Mouse (Mus musculus): Measurements from ENCODE around the gene Zc3h4. TPM values are rescaled to one million over a fixed set of nuclear protein-coding genes. Genes with fewer than 3 reads are reported as not detected.

The Zc3h4 gene
- polyA plus RNA-seq, 1 experiment from 2014 or later = 19.5 TPM

DNA sequence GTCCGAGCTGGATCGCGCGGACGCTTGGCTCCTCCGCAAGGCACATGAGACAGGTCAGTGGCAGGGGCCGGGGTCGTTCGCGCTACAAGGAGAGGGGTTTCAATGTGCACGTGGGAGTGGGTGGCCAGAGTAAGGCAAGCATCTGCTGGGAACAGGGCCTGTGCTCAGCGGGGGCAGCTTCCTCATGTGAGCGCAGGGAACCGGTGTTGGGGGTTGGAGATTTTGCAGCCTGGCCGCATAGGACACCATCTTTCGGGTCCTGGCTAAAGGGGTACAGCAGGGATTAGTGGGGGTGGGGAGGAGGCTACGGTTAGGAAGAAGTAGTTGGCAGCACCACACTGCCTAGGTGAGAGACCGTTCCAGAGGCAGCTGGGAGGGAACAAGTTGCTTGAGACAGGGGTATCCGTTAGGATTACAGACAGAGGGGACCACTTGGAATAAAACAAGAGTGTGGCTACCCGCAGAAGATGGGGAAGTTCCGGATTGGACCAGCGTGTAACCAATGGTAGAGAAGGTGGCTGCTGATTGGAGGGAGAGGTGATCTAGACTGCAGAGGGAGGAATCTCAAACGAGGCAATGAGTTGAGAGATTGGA, 52.5 kb downstream of the Zc3h4 start:
- H3K9ac ChIP-seq = peak overlapping the region; percentile 76
- H3K4me1 ChIP-seq = peaks cover 11% of the 10 kb centered on the region
- peak; percentile 81 for ATAC-seq
- H3K9me3 ChIP-seq (replicated peaks) = no peaks in the 10 kb centered on the region
- WGBS = under 1% methylated on average over 23 of the region's 23 CpGs
- H3K4me3 ChIP-seq = peak overlapping the region; percentile 77
- H3K27ac ChIP-seq = peak overlapping the region; percentile 54
- peak overlapping the region; percentile 92 for H3K4me2 ChIP-seq
- 0 out of 2 replicates have a peak, but pooled peaks cover 5% of the 10 kb centered on the region for H3K27me3 ChIP-seq
- H3K36me3 ChIP-seq (ENCODE audit: poor library complexity, severe bottlenecking) = 0 out of 2 replicates have a peak, but pooled peaks cover 17% of the 10 kb centered on the region

DNA sequence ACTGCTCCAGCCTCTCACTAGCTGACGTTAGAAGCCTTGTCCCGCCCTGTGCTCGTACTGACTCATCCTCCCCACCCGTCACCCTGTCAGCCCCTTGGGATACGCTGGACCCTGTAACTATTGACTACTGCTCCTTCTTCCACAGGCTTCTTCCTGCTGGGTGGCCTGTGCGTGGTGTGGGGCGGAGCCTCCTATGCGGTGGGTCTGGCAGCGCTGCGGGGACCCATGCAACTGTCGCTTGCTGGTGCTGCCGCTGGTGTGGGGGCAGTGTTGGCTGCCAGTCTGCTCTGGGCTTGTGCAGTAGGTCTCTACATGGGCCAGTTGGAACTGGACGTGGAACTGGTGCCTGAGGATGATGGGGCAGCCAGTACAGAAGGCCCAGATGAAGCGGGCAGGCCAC, 54.3 kb downstream of the Zc3h4 start:
- no peak overlapping the region for H3K27ac ChIP-seq
- H3K9me3 ChIP-seq (replicated peaks) = no peaks in the 10 kb centered on the region
- peaks cover 11% of the 10 kb centered on the region for H3K4me1 ChIP-seq
- H3K4me2 ChIP-seq = no peak overlapping the region
- ATAC-seq = no peak
- no peak overlapping the region for H3K4me3 ChIP-seq
- 0 out of 2 replicates have a peak, but pooled peaks cover 5% of the 10 kb centered on the region for H3K27me3 ChIP-seq
- 94% methylated on average over 14 of the region's 14 CpGs for WGBS
- H3K36me3 ChIP-seq (ENCODE audit: poor library complexity, severe bottlenecking) = 0 out of 2 replicates have a peak, but pooled peaks cover 17% of the 10 kb centered on the region
- H3K9ac ChIP-seq = no peak overlapping the region

DNA sequence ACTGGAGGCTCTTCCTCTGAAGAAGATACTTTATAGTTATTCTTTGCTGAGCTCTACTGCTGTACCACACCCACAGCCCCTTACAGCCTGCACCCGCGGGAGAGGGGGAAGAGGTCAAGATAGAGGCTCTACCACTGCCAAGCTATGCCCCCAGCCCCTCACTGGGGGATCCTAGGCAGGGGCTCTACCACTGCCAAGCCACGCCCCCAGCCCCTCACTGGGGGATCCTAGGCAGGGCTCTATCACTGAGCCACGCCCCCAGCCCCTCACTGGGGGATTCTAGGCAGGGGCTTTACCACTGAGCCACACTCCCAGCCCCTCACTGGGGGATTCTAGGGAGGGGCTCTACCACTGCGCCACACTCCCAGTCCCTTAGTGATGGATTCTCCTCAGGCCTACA, 55.6 kb downstream of the Zc3h4 start:
- no peak overlapping the region for H3K4me3 ChIP-seq
- WGBS = 82% methylated on average over 5 of the region's 5 CpGs
- H3K9ac ChIP-seq = no peak overlapping the region
- ATAC-seq = no peak
- no peak overlapping the region for H3K4me2 ChIP-seq
- H3K27me3 ChIP-seq = peaks cover 13% of the 10 kb centered on the region; the same call in 1 of the 2 replicates
- H3K36me3 ChIP-seq (ENCODE audit: poor library complexity, severe bottlenecking) = 0 out of 2 replicates have a peak, but pooled peaks cover 17% of the 10 kb centered on the region
- H3K4me1 ChIP-seq = peaks cover 11% of the 10 kb centered on the region
- no peaks in the 10 kb centered on the region for H3K9me3 ChIP-seq (replicated peaks)
- no peak overlapping the region for H3K27ac ChIP-seq

DNA sequence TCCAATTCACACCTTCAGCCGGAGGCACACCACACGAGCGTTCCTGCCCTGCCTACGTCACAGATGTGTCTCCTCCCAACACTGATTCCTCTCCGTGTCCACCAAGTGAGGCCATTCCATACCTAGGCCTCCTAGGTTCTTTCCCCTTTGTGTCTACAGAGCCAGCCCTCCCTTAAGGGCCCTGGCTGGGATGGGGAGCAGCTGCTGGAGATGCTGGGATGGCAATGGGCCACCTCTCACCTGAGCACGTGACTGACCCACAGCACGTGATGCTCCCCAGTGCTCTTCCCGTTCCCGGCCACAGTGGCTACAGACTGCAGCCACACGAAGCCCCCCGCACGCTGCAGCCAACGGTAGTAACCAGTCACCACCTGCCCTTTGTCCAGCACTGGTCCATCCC, 59.9 kb downstream of the Zc3h4 start:
- no peak overlapping the region for H3K27ac ChIP-seq
- no peak overlapping the region for H3K9ac ChIP-seq
- 71% methylated on average over 13 of the region's 13 CpGs for WGBS
- H3K4me3 ChIP-seq = no peak overlapping the region
- peaks cover 30% of the 10 kb centered on the region for H3K27me3 ChIP-seq
- no peaks in the 10 kb centered on the region for H3K4me1 ChIP-seq
- ATAC-seq = no peak
- H3K4me2 ChIP-seq = no peak overlapping the region
- no peaks in the 10 kb centered on the region for H3K9me3 ChIP-seq (replicated peaks)
- 0 out of 2 replicates have a peak, but pooled peaks cover 11% of the 10 kb centered on the region for H3K36me3 ChIP-seq (ENCODE audit: poor library complexity, severe bottlenecking)

DNA sequence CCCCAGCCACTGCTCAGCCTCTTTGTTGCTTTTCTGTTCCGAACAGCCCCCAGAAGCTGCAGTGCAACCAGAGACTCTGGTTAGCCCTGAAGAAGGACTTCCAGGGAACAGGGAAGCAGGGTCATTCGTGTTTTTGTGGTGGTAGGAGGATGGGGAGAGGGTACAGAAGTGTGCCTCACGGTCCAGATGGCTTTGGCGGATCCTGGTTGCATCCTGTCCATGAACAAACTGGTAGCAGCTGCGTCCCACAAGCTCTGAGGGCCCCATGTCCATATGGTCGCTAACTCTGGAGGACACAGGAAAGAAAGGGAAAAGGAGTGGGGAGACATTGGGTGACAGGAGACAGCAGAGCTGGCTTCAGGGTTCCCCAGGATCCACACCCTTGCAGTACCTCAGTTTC, 60.4 kb downstream of the Zc3h4 start:
- Histone ChIP-seq H3K36me3 (ENCODE audit: poor library complexity, severe bottlenecking) (0 out of 2 replicates have a peak, but pooled peaks cover 5% of the 10 kb centered on the region), H3K9ac (no peak overlapping the region), H3K4me2 (no peak overlapping the region), H3K9me3 (replicated peaks) (no peaks in the 10 kb centered on the region), H3K27ac (no peak overlapping the region), H3K4me3 (no peak overlapping the region), H3K27me3 (peaks cover 30% of the 10 kb centered on the region), H3K4me1 (no peaks in the 10 kb centered on the region)
- no peak for ATAC-seq
- 59% methylated on average over 6 of the region's 6 CpGs for WGBS

DNA sequence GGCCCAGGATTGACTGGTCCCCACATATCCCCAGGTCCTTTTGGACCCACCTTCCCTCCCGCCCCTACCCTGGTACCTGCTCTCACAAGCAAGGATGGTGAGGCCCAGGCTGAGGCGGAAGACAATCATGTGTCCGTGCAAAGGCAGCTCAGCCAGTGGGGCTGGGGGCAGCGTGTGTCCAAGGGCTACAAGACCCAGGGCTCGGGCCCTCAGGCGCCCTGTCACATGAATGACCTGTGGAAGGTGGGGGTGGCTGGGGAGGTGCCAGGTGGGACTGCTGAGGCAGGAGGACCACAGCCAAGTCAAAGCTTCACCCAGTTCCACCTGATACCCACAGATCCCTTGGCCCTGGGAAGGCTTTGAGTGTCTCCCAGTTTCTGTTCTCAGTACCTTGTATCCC, 61.0 kb downstream of the Zc3h4 start:
- no peak for ATAC-seq
- Histone ChIP-seq H3K9me3 (replicated peaks) (no peaks in the 10 kb centered on the region), H3K27me3 (peaks cover 30% of the 10 kb centered on the region), H3K9ac (no peak overlapping the region), H3K36me3 (ENCODE audit: poor library complexity, severe bottlenecking) (no peaks in the 10 kb centered on the region), H3K4me3 (no peak overlapping the region), H3K4me1 (no peaks in the 10 kb centered on the region), H3K27ac (no peak overlapping the region), H3K4me2 (no peak overlapping the region)
- 78% methylated on average over 6 of the region's 6 CpGs for WGBS

DNA sequence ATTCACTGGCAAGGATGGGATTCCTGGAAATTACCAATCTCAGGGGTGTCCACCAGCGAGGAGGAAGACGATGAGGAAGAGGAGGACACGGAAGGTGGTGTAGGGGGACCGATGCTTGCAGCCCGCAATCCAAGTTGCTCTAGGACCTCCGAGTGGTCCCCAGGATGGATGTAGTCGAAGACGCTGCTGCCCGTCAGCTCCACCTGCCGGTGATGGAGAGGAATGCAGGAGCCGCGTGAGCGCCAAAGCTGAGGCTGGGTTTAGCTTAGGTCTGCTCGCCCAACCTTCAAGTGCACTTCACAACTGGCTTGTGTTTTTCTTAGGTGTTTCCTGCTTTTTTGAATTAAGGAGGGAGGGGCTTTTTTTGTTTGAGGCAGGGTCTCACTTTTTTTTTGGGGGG, 62.5 kb downstream of the Zc3h4 start:
- 4% methylated on average over 14 of the region's 14 CpGs for WGBS
- peaks cover 34% of the 10 kb centered on the region for H3K27me3 ChIP-seq
- peaks cover 9% of the 10 kb centered on the region for H3K4me1 ChIP-seq
- H3K27ac ChIP-seq = no peak overlapping the region
- no peak overlapping the region for H3K4me3 ChIP-seq
- no peak overlapping the region for H3K9ac ChIP-seq
- peak; percentile 67 for ATAC-seq
- no peaks in the 10 kb centered on the region for H3K36me3 ChIP-seq (ENCODE audit: poor library complexity, severe bottlenecking)
- H3K4me2 ChIP-seq = no peak overlapping the region
- H3K9me3 ChIP-seq (replicated peaks) = no peaks in the 10 kb centered on the region

DNA sequence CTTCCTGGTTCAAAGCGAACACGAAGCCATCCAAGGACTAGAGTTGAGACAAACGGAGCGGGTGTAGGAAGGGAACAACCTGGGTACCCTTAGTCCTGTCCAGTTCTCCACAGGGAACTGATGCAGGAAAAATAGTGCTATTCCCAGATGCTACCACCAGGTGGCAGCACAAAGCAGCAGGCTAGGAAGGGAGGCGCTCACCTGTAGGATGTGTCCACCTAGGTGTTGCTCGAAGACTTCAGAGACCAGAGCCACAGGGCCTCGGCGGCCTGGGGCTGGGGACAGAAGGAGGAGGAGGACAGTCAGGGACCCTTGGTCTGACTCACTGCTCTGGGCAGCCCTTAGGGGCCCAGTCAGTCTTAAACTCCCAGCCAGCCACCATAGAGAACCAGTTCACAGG, 64.5 kb downstream of the Zc3h4 start:
- no peak overlapping the region for H3K27ac ChIP-seq
- WGBS = 6% methylated on average over 8 of the region's 8 CpGs
- H3K9me3 ChIP-seq (replicated peaks) = no peaks in the 10 kb centered on the region
- H3K4me2 ChIP-seq = no peak overlapping the region
- no peaks in the 10 kb centered on the region for H3K36me3 ChIP-seq (ENCODE audit: poor library complexity, severe bottlenecking)
- no peak for ATAC-seq
- peaks cover 15% of the 10 kb centered on the region for H3K4me1 ChIP-seq
- H3K27me3 ChIP-seq = peaks cover 53% of the 10 kb centered on the region
- no peak overlapping the region for H3K4me3 ChIP-seq
- H3K9ac ChIP-seq = no peak overlapping the region

DNA sequence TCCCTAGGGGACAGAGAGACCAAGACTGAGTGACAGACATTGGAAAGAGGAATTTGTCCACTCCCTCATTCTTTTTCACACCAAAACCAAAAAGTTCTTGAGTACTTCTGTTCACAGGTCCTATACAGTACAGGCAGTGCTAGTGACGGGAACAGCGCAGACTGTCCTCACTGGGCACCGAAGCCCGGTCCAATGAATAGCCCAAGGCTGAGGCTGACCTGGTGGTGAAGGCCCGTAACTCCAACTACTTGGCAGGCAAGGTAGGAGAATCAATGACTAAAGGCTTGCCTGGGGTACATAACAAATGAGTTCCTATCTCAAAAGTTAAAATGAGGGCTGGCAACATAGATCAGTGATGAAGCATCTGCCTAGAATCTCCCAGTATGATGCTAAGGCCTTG, 64.9 kb downstream of the Zc3h4 start:
- no peaks in the 10 kb centered on the region for H3K9me3 ChIP-seq (replicated peaks)
- no peak overlapping the region for H3K27ac ChIP-seq
- no peak overlapping the region for H3K9ac ChIP-seq
- no peaks in the 10 kb centered on the region for H3K36me3 ChIP-seq (ENCODE audit: poor library complexity, severe bottlenecking)
- no peak overlapping the region for H3K4me2 ChIP-seq
- ATAC-seq = no peak
- peaks cover 54% of the 10 kb centered on the region for H3K27me3 ChIP-seq
- H3K4me3 ChIP-seq = no peak overlapping the region
- H3K4me1 ChIP-seq = peaks cover 15% of the 10 kb centered on the region
- WGBS = 92% methylated on average over 5 of the region's 5 CpGs

DNA sequence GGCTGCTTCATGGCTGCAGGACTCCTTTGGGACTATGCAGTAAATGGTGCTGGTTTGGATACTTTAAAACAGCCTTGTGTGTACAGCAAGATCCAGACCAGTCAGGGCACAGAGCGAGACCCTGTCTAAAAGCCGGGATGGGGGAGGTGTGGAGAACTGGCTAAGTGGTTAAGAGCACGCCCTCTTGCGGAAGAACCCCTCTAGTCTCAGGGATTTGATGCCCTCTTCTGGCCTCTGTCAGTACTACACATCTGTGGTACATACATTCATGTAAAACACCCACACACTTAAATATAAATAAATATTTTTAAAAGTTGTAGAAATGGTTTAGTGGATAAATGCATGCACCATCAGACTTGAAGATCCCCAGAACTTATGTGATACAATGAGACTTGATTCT, 65.9 kb downstream of the Zc3h4 start:
- no peak overlapping the region for H3K27ac ChIP-seq
- WGBS = 63% methylated on average over 4 of the region's 4 CpGs
- H3K4me1 ChIP-seq = peaks cover 15% of the 10 kb centered on the region
- no peaks in the 10 kb centered on the region for H3K9me3 ChIP-seq (replicated peaks)
- no peak for ATAC-seq
- no peak overlapping the region for H3K9ac ChIP-seq
- H3K4me3 ChIP-seq = no peak overlapping the region
- H3K36me3 ChIP-seq (ENCODE audit: poor library complexity, severe bottlenecking) = no peaks in the 10 kb centered on the region
- H3K27me3 ChIP-seq = peaks cover 56% of the 10 kb centered on the region
- no peak overlapping the region for H3K4me2 ChIP-seq

DNA sequence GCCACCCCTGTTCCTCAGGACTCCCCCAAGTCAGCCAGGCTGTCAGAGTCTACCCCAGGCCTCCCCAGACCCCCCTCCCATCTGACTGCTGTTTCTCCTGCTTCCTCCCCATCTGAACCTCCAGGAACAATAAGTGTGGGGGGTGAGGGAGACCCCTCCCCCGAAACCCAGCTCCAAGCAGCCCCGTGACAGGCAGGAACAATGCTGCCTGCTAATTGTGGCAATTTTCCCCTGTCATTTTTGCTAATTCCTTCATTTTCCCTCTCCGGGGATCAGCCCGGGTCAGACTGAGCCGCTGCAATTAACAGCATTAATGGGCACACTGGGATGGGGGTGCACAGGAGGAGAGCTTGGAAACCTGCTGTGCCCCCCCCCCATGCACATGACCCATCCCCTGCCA, 67.4 kb downstream of the Zc3h4 start:
- H3K4me3 ChIP-seq = no peak overlapping the region
- H3K9me3 ChIP-seq (replicated peaks) = no peaks in the 10 kb centered on the region
- no peaks in the 10 kb centered on the region for H3K36me3 ChIP-seq (ENCODE audit: poor library complexity, severe bottlenecking)
- 7% methylated on average over 5 of the region's 5 CpGs for WGBS
- 0 out of 2 replicates have a peak overlapping the region, but pooled peaks have one; percentile 10 for H3K4me2 ChIP-seq
- peaks cover 23% of the 10 kb centered on the region for H3K4me1 ChIP-seq
- H3K9ac ChIP-seq = 0 out of 2 replicates have a peak overlapping the region, but pooled peaks have one; percentile 12
- H3K27me3 ChIP-seq = peaks cover 57% of the 10 kb centered on the region
- peak overlapping the region; percentile 28; the same call in 1 of the 2 replicates for H3K27ac ChIP-seq
- ATAC-seq = peak; percentile 37; the same call in 1 of the 2 replicates

DNA sequence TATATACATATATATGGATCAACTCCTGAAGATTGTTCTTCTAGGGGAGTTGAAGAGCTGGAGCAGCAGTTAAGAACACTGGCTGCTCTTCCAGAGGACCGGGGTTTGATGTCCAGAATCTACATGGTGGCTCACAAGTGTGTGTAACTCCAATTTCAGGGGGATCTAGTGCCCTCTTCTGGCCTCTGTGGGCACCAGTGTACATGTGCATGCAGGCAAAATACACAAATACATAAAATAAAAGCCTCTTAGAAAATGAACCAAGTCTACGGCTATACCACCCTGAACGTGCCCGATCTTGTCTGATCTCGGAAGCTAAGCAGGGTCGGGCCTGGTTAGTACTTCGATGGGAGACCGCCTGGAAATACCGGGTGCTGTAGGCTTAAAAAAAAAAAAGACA, 70.8 kb downstream of the Zc3h4 start:
- H3K9ac ChIP-seq = no peak overlapping the region
- H3K27me3 ChIP-seq = peaks cover 82% of the 10 kb centered on the region
- no peaks in the 10 kb centered on the region for H3K9me3 ChIP-seq (replicated peaks)
- peaks cover 42% of the 10 kb centered on the region for H3K4me1 ChIP-seq
- peak overlapping the region; percentile 40; the same call in 1 of the 2 replicates for H3K4me2 ChIP-seq
- no peak overlapping the region for H3K27ac ChIP-seq
- no peak for ATAC-seq
- H3K4me3 ChIP-seq = no peak overlapping the region
- 35% methylated on average over 9 of the region's 9 CpGs for WGBS
- no peaks in the 10 kb centered on the region for H3K36me3 ChIP-seq (ENCODE audit: poor library complexity, severe bottlenecking)
